Mouse (Mus musculus) thymus, postnatal 10 days (tissue): Measurements from ENCODE around the gene Prdm10.

ENCODE experiments used
- DNase-seq, 2 experiments: peaks; one replicate each; pipeline ENCODE4 v3.0.0; 2021; ENCODE audit warnings: low spot score in 2 of 2

The Prdm10 gene

DNA sequence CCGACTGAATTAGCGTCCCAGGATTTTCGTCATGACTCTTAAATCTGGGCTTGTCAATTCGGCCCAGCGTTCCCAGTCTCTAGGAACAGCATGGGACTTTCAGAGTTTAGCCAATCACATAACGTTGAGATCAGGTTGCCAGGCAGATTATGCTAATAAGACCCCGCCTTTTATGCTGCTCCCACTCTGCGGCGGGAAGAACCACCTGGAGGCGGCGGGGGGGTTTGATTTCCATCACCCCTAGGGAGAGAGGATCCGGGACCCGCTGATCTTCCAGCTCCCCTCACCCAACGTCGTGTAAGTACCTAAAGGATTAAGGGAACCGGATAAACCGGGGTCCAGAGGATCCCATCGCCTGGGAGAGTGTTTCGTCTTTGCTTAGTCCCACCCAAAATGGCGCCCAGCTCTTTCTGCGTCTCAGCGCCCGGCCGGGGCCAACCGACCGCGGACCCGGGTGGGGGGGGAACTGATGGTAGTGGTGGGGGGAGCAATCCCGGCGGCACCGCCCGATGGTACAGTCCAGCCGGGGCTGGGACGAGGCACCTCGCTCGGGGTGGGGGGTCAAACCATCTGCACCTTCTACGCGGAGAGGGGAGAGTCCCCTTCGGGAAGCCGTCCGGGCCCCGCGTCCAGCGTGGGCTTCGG is at the start of gene Prdm10:
Prdm10 (plus strand) TSS at position 173 of the 645 bp plus-strand sequence.
- peak; percentile 92 to 93 for DNase-seq

DNA sequence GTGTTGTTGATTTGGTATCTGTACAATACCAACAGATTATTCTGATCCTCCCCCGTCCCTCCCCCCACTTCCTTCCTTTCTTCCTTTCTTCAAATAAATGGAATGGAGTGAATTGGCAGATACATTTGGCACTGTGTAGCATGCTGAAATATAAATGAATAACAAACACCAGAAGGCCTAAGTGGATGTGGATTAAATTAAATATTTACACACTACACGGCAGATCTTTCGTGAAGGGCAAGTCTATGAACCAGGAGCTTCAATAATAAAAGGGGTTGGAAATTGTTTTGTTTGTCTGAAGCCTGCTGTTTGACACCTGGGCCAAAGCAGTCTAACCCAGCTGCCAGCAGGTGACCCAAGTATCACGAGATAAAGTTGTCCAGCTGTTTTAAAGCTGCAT is 45.3 kb upstream of the Prdm10 start:
- no peak for DNase-seq

DNA sequence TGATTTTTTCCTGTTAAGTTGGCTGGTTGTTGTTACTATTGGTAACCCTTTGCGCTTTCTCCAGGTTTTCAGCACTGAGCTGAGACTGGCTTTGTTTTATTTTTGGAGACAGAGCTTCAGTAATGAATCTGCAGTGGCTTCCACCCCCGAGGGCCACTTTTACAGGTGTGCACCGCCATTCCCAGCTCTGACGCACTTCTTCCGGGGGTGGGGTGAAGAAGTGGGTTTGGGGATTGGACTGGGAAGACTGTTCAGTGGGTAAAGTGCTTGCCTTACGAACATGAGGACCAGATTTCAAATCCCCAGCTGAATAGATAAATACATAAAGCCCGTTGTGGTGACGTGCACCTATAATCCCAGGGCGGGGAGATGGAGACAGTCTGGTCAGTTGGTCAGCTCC is 44.8 kb upstream of the Prdm10 start:
- no peak for DNase-seq

GRCm38 (mm10) chr9:31236079-31236478 is 44.3 kb upstream of the Prdm10 start:
- no peak for DNase-seq

DNA sequence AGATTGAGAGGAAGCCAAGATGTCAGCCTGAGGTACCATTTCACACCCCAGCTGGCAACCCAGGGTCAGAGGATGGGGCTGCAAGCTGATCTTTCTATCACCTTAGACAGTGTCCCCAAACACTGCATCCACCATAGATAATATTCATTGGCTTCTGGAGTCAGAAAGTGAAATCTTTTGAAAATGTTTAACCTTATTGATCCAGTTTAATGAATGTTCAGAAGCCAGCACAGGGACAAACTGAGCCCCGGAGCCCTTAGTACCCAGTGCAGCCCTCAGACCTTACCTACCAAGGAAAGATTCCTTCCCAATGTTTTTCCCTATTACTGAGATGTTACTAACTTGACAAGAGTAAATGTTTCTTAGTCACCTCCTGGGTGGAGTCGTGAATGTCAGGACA is 41.8 kb upstream of the Prdm10 start:
- no peak for DNase-seq

- no peak for DNase-seq
Measured at GRCm38 (mm10) chr9:31239551-31239950, 40.8 kb upstream of the Prdm10 start.

- DNase-seq = no peak
Measured at GRCm38 (mm10) chr9:31240522-31241207, 39.7 kb upstream of the Prdm10 start.

GRCm38 (mm10) chr9:31241208-31241699 is 39.1 kb upstream of the Prdm10 start:
- DNase-seq = no peak

DNA sequence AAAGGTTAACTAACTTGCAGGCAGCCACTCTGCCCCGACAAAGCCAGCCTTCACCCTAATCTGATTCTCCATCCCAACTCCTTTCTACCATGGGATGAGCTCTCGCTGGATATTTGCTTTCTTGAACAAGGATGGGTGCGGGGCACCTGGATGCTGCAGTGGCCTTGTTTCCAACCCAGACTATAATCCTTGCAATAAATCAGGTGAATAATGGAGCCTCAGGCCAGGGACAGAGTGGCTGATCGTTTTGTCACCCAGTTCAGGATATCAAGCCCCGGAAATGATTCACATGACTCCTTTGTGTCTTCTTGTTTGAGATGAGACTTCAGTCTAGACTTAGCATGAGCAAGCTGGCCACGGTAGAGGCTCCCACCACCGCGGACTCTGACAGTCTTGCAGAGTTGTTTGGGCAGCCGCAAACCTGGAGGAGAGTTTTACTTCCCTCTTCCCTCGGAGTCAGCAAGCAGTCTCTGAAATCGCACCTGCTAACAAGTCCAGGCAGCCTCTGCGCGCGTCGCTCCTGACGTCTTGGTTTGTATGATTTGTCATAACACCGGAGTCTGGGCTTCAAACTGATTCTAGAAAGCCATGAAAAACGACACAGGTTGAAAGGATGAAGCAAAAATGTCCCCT is 36.9 kb upstream of the Prdm10 start:
- DNase-seq = no peak

DNA sequence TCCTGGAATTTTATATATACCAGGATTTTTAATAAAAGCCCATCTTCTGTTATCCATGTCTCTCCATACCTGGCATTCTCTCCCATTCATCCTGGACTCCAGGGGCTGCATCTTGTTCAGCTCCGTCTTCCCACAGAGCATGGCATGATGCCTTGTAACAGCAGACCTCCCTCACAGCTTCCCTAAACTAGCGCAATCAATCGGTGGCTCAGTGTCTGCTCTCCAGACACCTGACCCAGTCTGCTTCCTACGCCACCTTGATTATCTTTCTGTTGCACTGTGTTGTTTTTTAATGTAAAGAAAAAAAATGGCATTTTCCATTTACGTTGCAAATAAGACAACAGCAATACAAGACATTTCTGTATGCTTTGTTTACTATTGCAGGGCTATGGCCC is 36.4 kb upstream of the Prdm10 start:
- DNase-seq = no peak

GRCm38 (mm10) chr9:31245006-31245405 is 35.3 kb upstream of the Prdm10 start:
- DNase-seq = no peak

GRCm38 (mm10) chr9:31246421-31246820 is 33.9 kb upstream of the Prdm10 start:
- no peak for DNase-seq

DNA sequence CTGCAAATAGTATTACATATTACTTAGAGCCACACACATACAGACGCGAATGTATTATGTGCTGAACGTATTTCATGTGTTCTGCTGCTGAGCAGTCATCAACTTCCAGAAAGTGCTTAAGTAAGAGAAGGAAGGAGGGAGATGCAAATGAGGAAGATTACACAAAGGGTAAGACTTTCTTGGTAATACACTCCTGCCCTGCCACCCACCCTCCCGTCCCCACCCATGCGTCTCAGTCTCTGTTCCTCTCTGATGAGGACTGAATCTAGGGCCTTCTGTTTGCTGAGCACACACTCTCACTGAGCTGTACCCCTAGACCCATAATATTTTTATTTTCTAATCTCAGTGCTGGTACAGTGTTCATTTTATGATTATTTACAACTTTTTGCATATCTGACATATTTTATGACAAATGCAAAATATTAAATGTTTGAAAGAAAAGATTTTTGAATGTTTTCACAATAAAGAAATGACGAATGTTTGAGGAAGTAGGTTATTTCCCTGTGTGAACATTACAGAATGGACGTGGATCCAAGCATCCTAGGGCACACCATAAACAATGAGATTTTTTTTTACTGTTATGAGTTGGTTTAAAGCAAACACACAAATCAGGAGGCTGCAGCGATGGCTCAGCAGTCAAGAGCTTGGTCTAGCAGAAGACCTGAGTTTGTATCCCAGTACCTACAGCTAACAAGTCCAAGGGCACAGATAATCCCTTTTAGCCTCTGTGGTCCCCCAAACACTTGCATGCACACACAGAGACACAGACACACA is 32.7 kb upstream of the Prdm10 start:
- no peak for DNase-seq

DNA sequence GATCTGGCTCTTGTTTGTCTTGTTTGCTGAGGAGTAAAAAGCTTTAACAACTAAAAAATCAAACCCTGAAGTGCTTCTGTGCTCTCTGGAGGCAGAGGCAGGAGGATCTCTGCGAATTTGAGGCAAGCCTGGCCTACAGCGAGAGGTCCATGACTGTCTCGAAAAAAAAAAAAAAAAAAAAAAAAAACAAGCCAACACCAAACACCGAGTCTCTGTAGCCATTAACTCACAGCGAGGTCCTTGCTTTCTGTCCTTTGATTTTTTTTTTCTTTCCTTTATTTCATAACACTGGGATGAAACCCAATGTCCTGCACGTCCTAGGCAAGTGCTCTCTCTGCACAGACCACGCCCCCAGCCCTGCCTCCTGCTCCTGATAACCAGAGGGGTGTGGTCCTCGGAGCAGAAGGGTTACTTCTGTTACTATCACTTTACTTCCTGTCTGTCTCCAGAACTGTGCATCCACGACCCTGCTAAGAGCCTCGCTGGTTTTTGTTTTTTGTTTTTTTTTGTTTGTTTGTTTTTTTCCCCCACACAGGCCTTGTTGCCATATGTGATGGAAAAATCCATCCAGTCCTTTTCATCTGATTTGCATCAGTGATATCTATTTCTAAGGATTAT is 28.0 kb upstream of the Prdm10 start:
- DNase-seq = no peak

DNA sequence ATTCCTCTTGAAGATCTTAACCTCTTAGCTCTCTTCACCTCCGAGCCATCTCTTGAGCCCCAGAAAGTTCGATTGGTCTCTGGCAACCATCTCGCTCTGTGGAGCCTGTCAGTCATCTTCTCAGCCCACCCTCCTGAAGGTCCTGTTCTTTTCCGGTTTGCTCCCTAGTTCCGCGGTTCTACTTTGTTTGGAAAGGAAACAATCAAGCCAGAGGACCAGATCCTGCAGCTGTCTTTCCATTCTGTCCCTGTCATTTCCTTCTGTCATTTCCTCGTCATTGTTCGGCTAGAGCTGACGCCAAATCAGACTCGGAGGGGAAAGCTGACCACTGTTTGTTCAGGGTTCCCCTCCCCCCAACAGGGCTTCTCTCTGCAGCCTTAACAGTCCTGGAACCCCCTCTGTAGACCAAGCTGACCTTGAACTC is 27.0 kb upstream of the Prdm10 start:
- DNase-seq = no peak

GRCm38 (mm10) chr9:31253866-31254696 is 26.3 kb upstream of the Prdm10 start:
- no peak for DNase-seq

DNA sequence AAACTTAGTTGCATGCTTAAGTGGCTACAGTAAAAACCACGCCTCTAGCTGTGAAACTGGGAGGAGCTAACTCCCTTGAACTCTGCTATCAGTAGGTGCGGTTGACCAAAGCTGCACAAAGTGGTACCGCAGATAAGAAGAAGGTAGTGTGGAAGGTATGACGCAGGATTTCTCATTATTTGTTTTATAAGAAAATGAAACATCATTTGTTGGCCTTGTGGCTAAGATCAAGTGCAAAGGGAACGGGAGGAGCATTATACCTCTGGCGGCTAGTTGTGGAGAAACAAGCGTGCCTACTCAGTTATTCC is 25.7 kb upstream of the Prdm10 start:
- no peak for DNase-seq

GRCm38 (mm10) chr9:31255953-31256352 is 24.4 kb upstream of the Prdm10 start:
- no peak for DNase-seq

GRCm38 (mm10) chr9:31258237-31258636 is 22.1 kb upstream of the Prdm10 start:
- no peak for DNase-seq

DNA sequence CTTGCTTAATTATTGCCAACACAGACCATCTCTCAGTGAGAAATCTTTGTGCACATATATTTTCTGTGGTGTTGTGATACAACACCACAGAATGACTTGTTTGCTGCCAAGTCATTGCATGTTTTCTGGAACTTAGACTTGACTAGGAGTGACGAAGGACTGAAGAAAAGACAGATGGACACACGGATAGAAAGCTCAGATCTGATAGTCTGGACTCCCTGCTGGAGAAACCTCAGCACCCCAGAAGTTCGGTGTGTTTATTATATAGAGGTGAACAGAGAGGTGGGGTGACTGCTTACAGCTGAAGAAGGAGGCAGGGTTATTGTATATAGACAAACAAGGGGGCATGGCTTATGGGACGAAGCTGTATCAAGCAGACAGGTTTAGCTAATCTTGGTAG is 20.1 kb upstream of the Prdm10 start:
- no peak for DNase-seq
